Mouse (Mus musculus): ENCODE measurements around the gene Cenpn. TPM values are rescaled to one million over a fixed set of nuclear protein-coding genes. Genes with fewer than 3 reads are reported as not detected.

Gene Cenpn
- total RNA-seq, 2 experiments from 2014 or later = 0.95 to 1.00 TPM

- intact Hi-C loops (cut with DNase I) = no loop called here
Measured at GRCm38 (mm10) chr8:116934976-116935375, 13.4 kb downstream of the Cenpn start.

DNA sequence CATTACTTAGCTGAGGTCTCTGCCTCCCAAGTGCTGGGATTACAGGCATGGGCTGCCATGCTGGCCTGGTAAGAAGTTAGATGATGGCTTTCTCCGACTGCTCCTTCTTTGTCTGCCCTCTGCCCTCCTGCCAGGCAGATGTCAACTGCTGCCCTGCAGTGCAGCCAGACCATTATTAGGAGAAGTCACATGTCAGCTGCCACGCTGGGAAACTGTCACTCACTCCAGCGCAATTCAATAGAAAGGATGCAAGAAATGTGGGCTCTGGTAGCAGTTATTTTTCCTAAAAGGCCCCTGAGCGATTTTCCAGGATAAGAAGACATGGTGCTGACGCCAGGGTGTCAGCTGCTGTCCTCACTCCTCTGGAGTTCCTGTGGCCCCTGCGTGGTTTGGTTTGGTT is 14.0 kb downstream of the Cenpn start:
- no peak for DNase-seq

More at GRCm38 (mm10) chr8:116934976-116935375, 13.4 kb downstream of the Cenpn start:
- no peak for DNase-seq

GRCm38 (mm10) chr8:116942284-116943058 is 20.9 kb downstream of the Cenpn start:
- no peak for DNase-seq
- intact Hi-C loops (cut with DNase I) = loop anchor here (1.0 to 10.0 kb wide), 2 partner anchors 38 to 532 kb away; no protein-coding TSS in a partner anchor

More for the DNA sequence above, 14.0 kb downstream of the Cenpn start:
- intact Hi-C loops (cut with DNase I) = no loop called here

DNA sequence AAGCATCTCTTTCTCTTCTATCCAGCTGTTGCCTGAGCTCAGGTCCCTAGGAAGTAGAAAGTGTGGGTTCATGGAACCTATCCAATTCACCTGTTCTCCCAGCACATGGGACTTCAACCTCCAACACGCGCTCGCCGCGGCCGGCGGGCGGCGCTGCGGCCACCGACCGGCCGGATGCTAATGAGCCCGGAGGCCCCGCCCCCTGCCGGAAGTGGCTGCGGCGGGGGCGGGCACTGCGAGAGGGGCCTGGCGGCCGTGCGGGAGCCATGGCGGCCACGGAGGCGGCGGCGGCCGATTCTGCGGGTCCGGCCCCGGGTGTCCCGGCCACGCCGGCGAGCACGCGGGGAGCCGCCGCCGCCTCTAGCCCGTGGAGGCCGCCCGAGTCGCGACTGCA is 21.6 kb downstream of the Cenpn start, which contains the start of gene Atmin:
Gene Atmin (plus strand): TSS at position 233 of the 394 bp plus-strand sequence.
- peak; percentile 86 to 87 for DNase-seq
- intact Hi-C loops (cut with DNase I) = loop anchor here (1.0 to 10.0 kb wide), 2 partner anchors 37 to 532 kb away; no protein-coding TSS in a partner anchor

- intact Hi-C loops (cut with DNase I) = loop anchor here (1.0 to 10.0 kb wide), 2 partner anchors 37 to 531 kb away; no protein-coding TSS in a partner anchor
- peak; percentile 14 to 31 for DNase-seq
Measured at GRCm38 (mm10) chr8:116943555-116944384, 22.2 kb downstream of the Cenpn start.

DNA sequence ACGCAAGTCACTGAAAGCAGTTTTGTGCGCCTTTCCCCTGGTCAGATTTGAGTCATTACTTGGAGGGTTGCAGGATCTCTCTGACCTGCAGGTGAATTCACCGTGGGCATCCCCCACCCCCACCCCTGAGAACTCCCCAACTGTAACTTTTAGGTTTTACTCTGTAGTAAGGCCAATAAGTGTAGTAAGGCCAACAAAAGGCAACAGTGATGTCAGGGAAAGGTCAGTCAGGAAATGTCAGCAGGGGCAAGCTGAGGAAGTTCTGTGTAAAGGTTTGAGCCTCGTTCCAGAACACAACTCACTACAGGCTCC is 22.8 kb downstream of the Cenpn start:
- no peak for DNase-seq
- intact Hi-C loops (cut with DNase I) = loop anchor here (10.0 kb wide), 1 partner anchor 530 kb away; no protein-coding TSS in a partner anchor

- DNase-seq = no peak
- intact Hi-C loops (cut with DNase I) = loop anchor here (10.0 kb wide), 1 partner anchor 529 kb away; no protein-coding TSS in a partner anchor
Measured at GRCm38 (mm10) chr8:116945169-116945910, 23.8 kb downstream of the Cenpn start.

DNA sequence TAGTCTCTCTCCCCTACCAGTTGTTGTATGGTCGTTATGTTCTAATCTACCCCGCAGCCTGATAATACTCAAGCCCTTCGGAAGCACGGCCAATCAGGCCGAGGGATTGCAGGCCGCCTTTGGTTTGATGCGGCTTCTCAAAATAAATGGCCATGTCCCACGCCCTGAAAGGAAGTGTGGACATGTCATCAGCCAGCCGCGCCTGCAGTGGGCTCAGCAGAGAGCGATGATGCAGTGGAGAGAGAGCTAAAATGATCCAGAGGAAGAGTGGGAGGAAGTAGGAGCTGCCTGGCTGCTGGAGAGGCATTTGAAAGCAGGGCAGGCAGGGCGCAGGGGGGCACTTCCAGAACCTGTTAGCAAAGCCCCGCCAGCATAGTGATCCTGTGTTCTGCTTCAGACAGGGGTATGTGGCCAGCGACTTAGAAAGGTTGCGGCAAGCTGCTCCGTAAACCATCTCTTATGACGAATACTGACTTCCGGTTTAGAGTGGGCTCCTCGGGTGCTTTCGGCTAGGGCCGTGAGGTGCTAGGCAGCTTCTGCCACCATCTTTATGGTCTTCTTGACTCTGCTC is 24.8 kb downstream of the Cenpn start:
- DNase-seq = peak; percentile 45 to 56
- intact Hi-C loops (cut with DNase I) = loop anchor here (10.0 kb wide), 1 partner anchor 528 kb away; no protein-coding TSS in a partner anchor

GRCm38 (mm10) chr8:116946851-116947250 is 25.3 kb downstream of the Cenpn start:
- intact Hi-C loops (cut with DNase I) = loop anchor here (10.0 kb wide), 1 partner anchor 528 kb away; no protein-coding TSS in a partner anchor

DNA sequence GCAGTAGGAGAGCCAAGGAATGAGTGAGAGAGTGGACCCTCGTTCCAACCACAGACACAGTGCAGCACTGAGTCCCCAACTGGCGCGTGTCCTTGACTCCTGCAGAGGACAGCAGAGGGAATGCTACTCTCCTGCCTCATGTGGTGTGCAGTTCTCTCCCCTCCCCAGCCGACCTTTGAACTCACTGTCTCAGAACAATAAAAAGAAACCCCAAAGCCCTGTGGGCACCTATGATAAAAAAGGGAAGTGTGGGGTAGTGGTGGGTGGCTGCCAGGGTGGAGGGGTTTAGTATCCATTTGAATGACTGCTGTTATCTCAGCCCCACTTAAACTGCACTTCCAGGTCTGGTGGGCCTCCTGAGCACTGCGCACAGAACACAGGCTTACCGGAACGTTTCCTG is 26.1 kb downstream of the Cenpn start:
- no peak for DNase-seq
- intact Hi-C loops (cut with DNase I) = loop anchor here (10.0 kb wide), 1 partner anchor 527 kb away; no protein-coding TSS in a partner anchor

More at GRCm38 (mm10) chr8:116946851-116947250, 25.3 kb downstream of the Cenpn start:
- DNase-seq = peak in 1 of 2 experiments; percentile 26

DNA sequence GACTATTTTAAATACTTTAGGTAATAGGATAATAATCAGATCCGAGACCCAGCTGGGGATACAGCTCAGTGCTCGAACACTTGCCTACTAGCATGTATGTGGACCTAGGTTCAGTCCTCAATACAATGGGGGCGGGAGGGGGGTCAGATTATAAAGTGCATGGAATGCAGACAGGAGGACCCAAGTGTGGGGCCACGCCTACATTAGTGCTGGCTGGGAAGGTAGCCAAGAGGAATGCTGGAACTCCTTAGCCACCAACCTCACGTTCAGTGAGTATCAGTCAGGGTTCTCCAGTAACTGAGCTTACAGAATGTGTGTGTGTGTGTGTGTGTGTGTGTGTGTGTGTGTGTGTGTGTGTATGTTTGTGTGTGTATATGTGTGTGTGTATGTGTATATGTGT is 29.8 kb downstream of the Cenpn start:
- intact Hi-C loops (cut with DNase I) = no loop called here
- no peak for DNase-seq

DNA sequence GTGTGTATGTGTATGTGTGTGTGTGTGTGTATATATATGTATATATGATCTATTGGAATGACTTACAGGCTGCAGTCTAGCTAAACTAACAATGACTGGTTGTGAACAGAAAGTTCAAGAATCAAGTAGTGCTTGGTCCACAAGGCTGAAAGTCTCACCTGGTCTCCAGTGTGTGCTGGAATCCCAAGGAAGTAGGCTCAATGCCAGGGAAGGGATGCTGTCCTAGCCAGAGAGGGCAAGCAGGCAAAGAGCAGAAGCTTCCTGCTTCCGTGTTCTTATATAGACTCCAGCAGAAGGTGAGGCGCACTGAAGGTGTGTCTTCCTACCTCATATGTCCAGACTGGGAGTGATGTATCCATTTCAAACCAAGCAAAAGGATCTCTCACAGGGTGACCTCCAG is 30.2 kb downstream of the Cenpn start:
- intact Hi-C loops (cut with DNase I) = no loop called here
- DNase-seq = no peak

DNA sequence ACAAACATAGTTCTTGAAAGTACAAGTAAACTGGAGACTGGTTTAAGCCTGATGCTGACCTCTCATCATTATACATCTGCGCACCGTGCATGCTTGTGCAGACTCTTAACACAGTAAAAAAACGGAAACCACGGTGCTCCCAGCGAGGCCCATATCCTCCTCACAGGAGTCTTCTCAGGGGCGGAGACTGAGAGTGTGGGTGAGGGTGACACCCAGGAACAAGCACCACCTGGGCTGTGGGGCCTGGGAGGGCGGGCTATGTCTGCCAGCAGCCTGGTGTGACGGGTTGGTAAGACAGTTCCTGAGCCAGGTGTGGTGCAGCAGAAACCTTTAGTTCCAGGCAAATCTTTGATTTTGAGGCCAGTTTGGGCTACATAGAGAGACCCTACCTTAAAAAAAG is 30.9 kb downstream of the Cenpn start:
- intact Hi-C loops (cut with DNase I) = no loop called here
- no peak for DNase-seq

DNA sequence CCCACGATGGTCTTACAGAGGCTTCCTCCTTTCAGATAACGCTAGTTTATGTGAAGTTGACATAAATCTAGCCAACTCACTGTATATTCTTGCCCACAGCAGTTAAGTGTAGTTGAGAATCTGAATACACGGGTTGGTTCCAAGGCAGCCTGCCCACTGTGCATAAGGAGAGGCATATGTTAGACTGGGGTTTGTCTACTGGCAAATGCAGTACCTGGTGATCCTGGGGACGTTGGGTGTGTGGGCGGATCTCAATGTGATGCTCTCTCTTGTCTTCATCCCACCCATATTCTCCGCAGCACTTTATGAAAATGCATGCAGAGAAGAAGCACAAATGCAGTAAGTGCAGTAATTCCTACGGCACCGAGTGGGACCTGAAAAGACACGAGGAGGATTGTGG is 32.9 kb downstream of the Cenpn start:
- intact Hi-C loops (cut with DNase I) = no loop called here
- DNase-seq = no peak

GRCm38 (mm10) chr8:116969531-116969930 is 48.0 kb downstream of the Cenpn start:
- intact Hi-C loops (cut with DNase I) = no loop called here
- no peak for DNase-seq

DNA sequence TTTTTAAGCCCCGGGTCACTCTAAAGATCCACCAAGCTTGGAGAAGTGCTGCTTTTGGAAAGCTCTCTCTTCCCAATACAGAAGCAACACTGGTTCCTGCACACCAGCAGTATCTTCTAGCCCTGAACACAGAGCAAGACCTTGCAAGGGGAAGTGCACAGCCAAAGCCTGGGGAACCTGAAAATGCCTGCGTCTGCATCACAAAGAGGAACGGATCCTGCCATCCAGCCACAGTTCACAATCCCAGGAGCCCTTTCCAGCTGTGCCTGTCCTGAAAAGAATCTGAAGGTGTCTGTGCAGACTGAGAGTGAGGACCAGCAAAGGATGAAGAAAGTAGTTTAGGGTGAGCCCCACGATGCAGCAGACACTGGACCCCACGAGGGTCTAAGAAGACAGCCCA is 53.5 kb downstream of the Cenpn start:
- intact Hi-C loops (cut with DNase I) = no loop called here
- DNase-seq = no peak

- DNase-seq = no peak
- intact Hi-C loops (cut with DNase I) = no loop called here
Measured at GRCm38 (mm10) chr8:116975606-116976005, 54.1 kb downstream of the Cenpn start.

- DNase-seq = no peak
- intact Hi-C loops (cut with DNase I) = no loop called here
Measured at GRCm38 (mm10) chr8:116978052-116978451, 56.5 kb downstream of the Cenpn start.

GRCm38 (mm10) chr8:116978631-116979256 is 57.2 kb downstream of the Cenpn start, which contains the start of gene 1700030J22Rik:
TSS of gene 1700030J22Rik (minus strand) at chr8:116978959.
- peak; percentile 97 to 99 for DNase-seq
- intact Hi-C loops (cut with DNase I) = no loop called here
